Mouse (Mus musculus): ENCODE results near the gene 1700016D06Rik.

DNA sequence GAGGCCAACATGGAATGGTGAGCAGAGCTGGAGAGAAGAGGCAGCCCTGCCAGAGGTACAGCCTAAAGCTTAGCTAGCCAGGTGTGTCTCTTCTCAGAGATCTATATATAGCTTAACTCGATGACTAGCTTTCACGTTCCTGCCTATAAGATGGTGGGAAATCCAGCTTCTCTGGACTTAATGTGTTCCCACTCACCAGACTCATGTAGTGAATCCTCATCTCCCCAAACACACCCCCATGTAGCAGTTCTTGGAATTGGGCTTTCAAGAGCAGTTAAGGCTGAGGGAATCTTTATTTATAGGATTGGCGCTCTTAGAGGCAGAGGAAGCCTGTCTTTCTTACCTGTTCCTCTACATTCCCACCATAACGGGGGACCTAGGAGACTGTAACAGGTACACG lies 13.6 kb downstream of the 1700016D06Rik start:
- TF ChIP-seq CTCF (IDR thresholded peaks at IDR 0.05; ENCODE audit: low read depth): no peak
- no peak for TF ChIP-seq EP300 (IDR thresholded peaks at IDR 0.05; ENCODE audit: low read depth)
